Mouse (Mus musculus) midbrain, embryonic 16.5 days (tissue): ENCODE data around the gene Selenov. TPM values are rescaled to one million over a fixed set of nuclear protein-coding genes. Genes with fewer than 3 reads are reported as not detected.
A peak's percentile ranks its signal among the peaks of the same experiment; 100 is the strongest.

Experiments
- ATAC-seq: fragments of 200-750 bp; cut with Nextera tagmentation; 2 replicates; pipeline ENCODE4 v1.8.0; 2017; ENCODE audit warnings: moderate TSS enrichment
- H3K27ac ChIP-seq: fragments of 300-500 bp; sonication (generic); 2 replicates; pipeline ENCODE4 v1.5.1; 2014; ENCODE audit warnings: mild to moderate bottlenecking, low read length, mixed read lengths
- H3K27me3 ChIP-seq: fragments of 300-500 bp; sonication (generic); 2 replicates; pipeline ENCODE4 v1.6.1; 2014; ENCODE audit warnings: low read depth, low read length, mixed read lengths; ENCODE audit not compliant: control insufficient read depth, insufficient read depth
- H3K36me3 ChIP-seq: fragments of 300-500 bp; sonication (generic); 2 replicates; pipeline ENCODE4 v1.6.1; 2014; ENCODE audit warnings: mild to moderate bottlenecking, low read length, moderate library complexity, mixed read lengths; ENCODE audit not compliant: control insufficient read depth, insufficient read depth
- H3K4me1 ChIP-seq: fragments of 300-500 bp; sonication (generic); 2 replicates; pipeline ENCODE4 v1.6.1; 2014; ENCODE audit warnings: mild to moderate bottlenecking, low read length, mixed read lengths; ENCODE audit not compliant: control insufficient read depth, insufficient read depth
- H3K4me2 ChIP-seq: fragments of 300-500 bp; sonication (generic); 2 replicates; pipeline ENCODE4 v1.6.1; 2014; ENCODE audit warnings: mild to moderate bottlenecking, low read length, mixed read lengths
- H3K4me3 ChIP-seq: fragments of 300-500 bp; sonication (generic); 2 replicates; pipeline ENCODE4 v1.5.1; 2014; ENCODE audit warnings: low read depth, mild to moderate bottlenecking, low read length, moderate library complexity, mixed read lengths
- H3K9ac ChIP-seq: fragments of 300-500 bp; sonication (generic); 2 replicates; pipeline ENCODE4 v1.6.1; 2014; ENCODE audit warnings: low read depth, low read length, mixed read lengths
- H3K9me3 ChIP-seq: fragments of 300-500 bp; sonication (generic); replicated peaks from 2 replicates; pipeline ENCODE4 v1.6.1; 2014; ENCODE audit warnings: mild to moderate bottlenecking, low read length, mixed read lengths; ENCODE audit not compliant: control insufficient read depth, poor library complexity, severe bottlenecking
- WGBS: fragments of 180-500 bp; shearing (Covaris S2); extraction: QIAGEN DNeasy Blood & Tissue Kit; methylation state at CpG from one replicate; pipeline ENCODE4 v1.1.7; 2014; 5-methylcytosine and 5-hydroxymethylcytosine counted together
- polyA plus RNA-seq: library from polyadenylated mRNA; unstranded; fragments of >200 nt; fragmentation: Nextera tagmentation; extraction: Ambion mirVana; gene quantifications from 2 replicates; pipeline ENCODE4 v1.2.1, GENCODE M21; 2015

Gene Selenov
- polyA plus RNA-seq, 1 experiment from 2014 or later, result 1.2 TPM

- H3K4me1 ChIP-seq, result peaks cover 23% of the 10 kb centered on the region
- peak; percentile 63 for ATAC-seq
- H3K4me2 ChIP-seq, result peak within 1 kb of the TSS; percentile 76
- WGBS, result 1% methylated on average over 30 of the region's 30 CpGs
- peaks cover 3% of the 10 kb centered on the region for H3K27me3 ChIP-seq
- peak within 1 kb of the TSS; percentile 61 for H3K27ac ChIP-seq
- peak within 1 kb of the TSS; percentile 72 for H3K9ac ChIP-seq
- no peaks in the 10 kb centered on the region for H3K9me3 ChIP-seq
- H3K36me3 ChIP-seq, result peaks cover 16% of the 10 kb centered on the region
- H3K4me3 ChIP-seq, result peak within 1 kb of the TSS; percentile 46
Observed at GRCm38 (mm10) chr7:28301616-28302433, 10.8 kb upstream of the Selenov start, which contains the start of gene Dll3. Dll3 (minus strand) TSS chr7:28302238.

GRCm38 (mm10) chr7:28298837-28299625 lies 8.0 kb upstream of the Selenov start:
- 6% methylated on average over 41 of the region's 43 CpGs for WGBS
- Histone ChIP-seq H3K4me2 (peak overlapping the region; percentile 46), H3K27ac (no peak overlapping the region), H3K9me3 (no peaks in the 10 kb centered on the region), H3K36me3 (no peaks in the 10 kb centered on the region), H3K27me3 (peaks cover 3% of the 10 kb centered on the region), H3K4me1 (peaks cover 26% of the 10 kb centered on the region), H3K4me3 (peak overlapping the region; percentile 16), H3K9ac (peak overlapping the region; percentile 13)
- ATAC-seq, result no peak; the same call in 1 of the 2 replicates

GRCm38 (mm10) chr7:28294481-28294880 lies 3.5 kb upstream of the Selenov start:
- under 1% methylated on average over 41 of the region's 63 CpGs for WGBS
- peak overlapping the region; percentile 76 for H3K9ac ChIP-seq
- no peaks in the 10 kb centered on the region for H3K9me3 ChIP-seq
- no peaks in the 10 kb centered on the region for H3K36me3 ChIP-seq
- ATAC-seq, result peak; percentile 82
- peak overlapping the region; percentile 77 for H3K4me2 ChIP-seq
- peaks cover 9% of the 10 kb centered on the region for H3K27me3 ChIP-seq
- H3K27ac ChIP-seq, result peak overlapping the region; percentile 40; the same call in 1 of the 2 replicates
- H3K4me3 ChIP-seq, result peak overlapping the region; percentile 57
- H3K4me1 ChIP-seq, result peaks cover 12% of the 10 kb centered on the region

DNA sequence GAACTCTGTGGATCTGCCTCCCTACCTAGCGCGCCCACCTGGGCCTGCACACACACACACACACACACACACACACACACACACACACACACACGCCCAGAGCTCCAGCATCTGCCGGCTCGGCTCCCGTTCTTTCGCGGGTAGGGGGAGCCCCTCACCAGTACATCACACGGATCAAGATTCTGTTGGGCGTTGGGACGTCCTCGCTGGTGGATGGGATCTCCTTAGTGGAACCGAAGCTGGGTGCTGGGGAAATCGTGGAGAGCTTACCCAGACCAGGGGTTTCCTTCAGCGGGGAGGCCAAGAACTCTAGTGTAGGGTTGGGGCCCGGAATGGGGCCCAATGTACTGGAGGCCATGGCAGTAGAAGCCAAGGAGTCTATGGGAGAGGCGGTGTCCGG lies 821 bp downstream of the Selenov start:
- H3K9ac ChIP-seq, result peak overlapping the region; percentile 44; the same call in 1 of the 2 replicates
- H3K4me3 ChIP-seq, result peak overlapping the region; percentile 22
- no peaks in the 10 kb centered on the region for H3K36me3 ChIP-seq
- WGBS, result 0% methylated on average over 15 of the region's 18 CpGs
- H3K4me2 ChIP-seq, result peak overlapping the region; percentile 59
- no peak overlapping the region for H3K27ac ChIP-seq
- H3K4me1 ChIP-seq, result peaks cover 5% of the 10 kb centered on the region; the same call in 1 of the 2 replicates
- no peak; the same call in 1 of the 2 replicates for ATAC-seq
- H3K27me3 ChIP-seq, result peaks cover 20% of the 10 kb centered on the region
- H3K9me3 ChIP-seq, result no peaks in the 10 kb centered on the region

DNA sequence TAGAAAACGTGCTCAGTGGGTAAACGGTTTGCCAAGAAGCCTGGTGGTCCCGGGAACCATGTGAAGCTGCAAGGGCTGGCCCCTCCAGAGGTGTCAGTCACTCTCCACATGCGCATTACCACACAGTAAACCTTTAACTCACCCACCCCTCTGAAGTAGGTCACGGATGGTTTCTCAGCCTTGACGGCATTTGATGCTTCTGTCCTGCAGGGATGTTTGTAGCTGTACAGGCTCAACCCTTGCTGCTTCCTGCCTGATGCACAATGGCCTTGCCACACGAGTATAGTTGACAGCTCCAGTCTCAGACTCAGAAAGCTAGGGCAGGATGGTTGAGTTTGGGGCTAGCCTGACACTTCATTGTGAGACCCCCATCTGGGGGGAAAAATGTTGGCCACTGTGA lies 10.4 kb downstream of the Selenov start:
- Histone ChIP-seq H3K27me3 (no peaks in the 10 kb centered on the region), H3K36me3 (peaks cover 4% of the 10 kb centered on the region), H3K4me3 (no peak overlapping the region), H3K4me1 (peaks cover 13% of the 10 kb centered on the region), H3K4me2 (no peak overlapping the region), H3K9me3 (no peaks in the 10 kb centered on the region), H3K9ac (no peak overlapping the region), H3K27ac (no peak overlapping the region)
- WGBS, result 81% methylated on average over 7 of the region's 7 CpGs
- no peak for ATAC-seq

- H3K4me2 ChIP-seq, result peak overlapping the region; percentile 60
- peak overlapping the region; percentile 85 for H3K27ac ChIP-seq
- peak; percentile 6; the same call in 1 of the 2 replicates for ATAC-seq
- no peaks in the 10 kb centered on the region for H3K27me3 ChIP-seq
- H3K9me3 ChIP-seq, result no peaks in the 10 kb centered on the region
- H3K4me1 ChIP-seq, result peaks cover 13% of the 10 kb centered on the region
- H3K4me3 ChIP-seq, result peak overlapping the region; percentile 67
- WGBS, result 86% methylated on average over 7 of the region's 7 CpGs
- peak overlapping the region; percentile 89 for H3K9ac ChIP-seq
- peaks cover 4% of the 10 kb centered on the region for H3K36me3 ChIP-seq
Observed at GRCm38 (mm10) chr7:28278279-28278652, 12.7 kb downstream of the Selenov start.

- Histone ChIP-seq H3K4me3 (peak within 1 kb of the TSS; percentile 67), H3K4me2 (peak within 1 kb of the TSS; percentile 60), H3K9me3 (no peaks in the 10 kb centered on the region), H3K9ac (peak within 1 kb of the TSS; percentile 89), H3K27me3 (no peaks in the 10 kb centered on the region), H3K4me1 (peaks cover 13% of the 10 kb centered on the region), H3K27ac (peak within 1 kb of the TSS; percentile 85), H3K36me3 (peaks cover 4% of the 10 kb centered on the region)
- 2% methylated on average over 67 of the region's 68 CpGs for WGBS
- peak; percentile 77 for ATAC-seq
Observed at GRCm38 (mm10) chr7:28277615-28278278, 13.2 kb downstream of the Selenov start, which contains the start of gene Eid2b. Eid2b (plus strand) TSS chr7:28277739.

DNA sequence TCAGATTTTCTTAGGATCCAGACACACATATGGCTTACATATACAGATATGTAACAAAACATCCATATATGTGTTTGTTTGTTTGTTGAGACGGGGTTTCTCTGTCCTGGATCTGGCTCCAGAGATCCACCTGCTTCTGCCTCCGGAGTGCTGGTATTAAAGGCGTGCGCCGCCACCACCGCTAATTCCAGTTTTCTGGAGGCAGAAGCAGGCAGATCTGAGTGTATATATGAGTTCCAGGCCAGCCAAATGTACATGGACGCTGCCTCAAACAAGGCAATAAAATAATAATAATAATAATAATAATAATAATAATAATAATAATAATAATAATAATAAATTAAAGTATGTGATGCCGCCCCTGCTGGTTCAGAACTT lies 13.8 kb downstream of the Selenov start:
- Histone ChIP-seq H3K27ac (no peak overlapping the region), H3K36me3 (peaks cover 4% of the 10 kb centered on the region), H3K9ac (0 out of 2 replicates have a peak overlapping the region, but pooled peaks have one; percentile 89), H3K27me3 (no peaks in the 10 kb centered on the region), H3K4me1 (peaks cover 13% of the 10 kb centered on the region), H3K9me3 (no peaks in the 10 kb centered on the region), H3K4me2 (no peak overlapping the region), H3K4me3 (no peak overlapping the region; the same call in 1 of the 2 replicates)
- WGBS, result 62% methylated on average over 8 of the region's 8 CpGs
- peak; percentile 37; the same call in 1 of the 2 replicates for ATAC-seq
